Mouse (Mus musculus) cerebellum, adult 2 months (tissue): ENCODE results near the gene 2210010C04Rik. TPM values are rescaled to one million over a fixed set of nuclear protein-coding genes. Genes with fewer than 3 reads are reported as not detected.

Experiments used
- DNase-seq, 2 experiments: peaks; one replicate each; pipeline ENCODE4 v3.0.0; 2021
- H3K27ac ChIP-seq: fragments of 200-500 bp; 2 replicates; pipeline ENCODE4 v1.5.1; 2012; ENCODE audit warnings: low read length, control low read depth, inconsistent platforms; ENCODE audit not compliant: insufficient read depth
- H3K27me3 ChIP-seq: fragments of 200-500 bp; 2 replicates; pipeline ENCODE4 v1.6.1; 2012; ENCODE audit warnings: inconsistent platforms, mild to moderate bottlenecking, low read length, moderate library complexity; ENCODE audit not compliant: control insufficient read depth, insufficient read depth
- H3K4me1 ChIP-seq: fragments of 200-500 bp; 2 replicates; pipeline ENCODE4 v1.6.1; 2011; ENCODE audit warnings: low read length; ENCODE audit not compliant: control insufficient read depth, insufficient read depth
- H3K4me3 ChIP-seq: fragments of 200-500 bp; replicated peaks from 2 replicates; pipeline ENCODE3; 2011; ENCODE audit warnings: mild to moderate bottlenecking, low read depth, low read length, control low read depth; ENCODE audit not compliant: insufficient read depth
- CTCF ChIP-seq: fragments of 200-500 bp; IDR thresholded peaks from 2 replicates; pipeline ENCODE4 v1.5.1; 2011; ENCODE audit warnings: low read depth, mild to moderate bottlenecking, control low read depth, low read length, moderate library complexity, borderline replicate concordance; ENCODE audit not compliant: insufficient read depth
- POLR2A ChIP-seq: fragments of 200-500 bp; IDR thresholded peaks from 2 replicates; pipeline ENCODE4 v1.6.1; 2011; ENCODE audit warnings: low read length, control low read depth, borderline replicate concordance; ENCODE audit not compliant: insufficient read depth
- WGBS: fragments of 180-500 bp; shearing (Covaris S2); methylation state at CpG from one replicate; pipeline ENCODE4 v1.1.7; 2018; 5-methylcytosine and 5-hydroxymethylcytosine counted together
- polyA plus RNA-seq: library from polyadenylated mRNA; depleted of rRNA; stranded (reverse); fragments of >200 nt; gene quantifications from 2 replicates; pipeline ENCODE4 v1.2.3, GENCODE M21; 2012

Gene 2210010C04Rik
- polyA plus RNA-seq, 1 experiment = not detected

DNA sequence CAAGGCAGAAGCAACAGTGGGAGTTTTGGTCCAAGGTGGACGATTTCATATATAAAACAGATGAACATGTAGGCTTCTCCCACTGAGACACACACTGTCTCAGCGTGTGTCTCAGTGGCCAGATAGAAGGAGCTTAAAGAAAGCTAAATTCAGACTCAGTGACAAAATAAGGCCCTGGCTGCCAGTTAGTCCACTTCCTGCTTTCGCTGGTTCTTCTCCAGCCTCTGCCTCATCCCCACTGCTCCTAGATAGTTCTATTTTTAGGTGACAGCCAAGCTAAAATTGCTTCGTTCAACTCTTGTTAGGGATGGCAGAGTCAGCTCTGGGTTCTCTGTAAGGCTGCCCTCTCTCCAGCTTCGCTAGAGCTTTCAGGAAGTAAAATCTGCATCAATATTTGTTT is 22.3 kb upstream of the 2210010C04Rik start:
- Histone ChIP-seq H3K27ac (no peak overlapping the region), H3K4me3 (no peak overlapping the region), H3K4me1 (no peaks in the 10 kb centered on the region), H3K27me3 (no peaks in the 10 kb centered on the region)
- DNase-seq = no peak
- WGBS = 42% methylated on average over 5 of the region's 5 CpGs
- TF ChIP-seq POLR2A (no peak), CTCF (no peak)

DNA sequence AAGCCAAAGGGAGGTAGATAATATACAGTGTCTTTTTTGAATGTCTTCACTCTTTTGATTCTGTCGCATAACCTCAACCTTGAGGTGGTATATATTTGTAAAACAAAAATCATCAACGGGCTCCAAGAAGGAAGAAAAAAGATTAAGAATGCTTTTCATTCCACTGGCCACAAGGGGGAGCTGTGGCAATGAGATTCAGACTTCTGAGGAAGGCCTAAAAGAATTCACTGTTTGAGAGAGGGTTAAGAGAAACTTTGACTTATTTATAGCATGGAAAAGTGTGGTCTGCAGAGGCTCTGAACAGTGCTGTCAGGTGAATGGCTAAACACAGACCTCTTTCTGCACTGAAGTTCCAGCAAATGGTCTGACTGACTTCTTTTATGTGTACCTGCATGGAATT is 20.3 kb upstream of the 2210010C04Rik start:
- Histone ChIP-seq H3K27me3 (no peaks in the 10 kb centered on the region), H3K4me3 (no peak overlapping the region), H3K27ac (no peak overlapping the region), H3K4me1 (no peaks in the 10 kb centered on the region)
- no peak for TF ChIP-seq POLR2A
- TF ChIP-seq CTCF = peak; percentile 24; the same call in 1 of the 2 replicates
- WGBS = 23% methylated on average over 2 of the region's 2 CpGs
- DNase-seq = no peak

DNA sequence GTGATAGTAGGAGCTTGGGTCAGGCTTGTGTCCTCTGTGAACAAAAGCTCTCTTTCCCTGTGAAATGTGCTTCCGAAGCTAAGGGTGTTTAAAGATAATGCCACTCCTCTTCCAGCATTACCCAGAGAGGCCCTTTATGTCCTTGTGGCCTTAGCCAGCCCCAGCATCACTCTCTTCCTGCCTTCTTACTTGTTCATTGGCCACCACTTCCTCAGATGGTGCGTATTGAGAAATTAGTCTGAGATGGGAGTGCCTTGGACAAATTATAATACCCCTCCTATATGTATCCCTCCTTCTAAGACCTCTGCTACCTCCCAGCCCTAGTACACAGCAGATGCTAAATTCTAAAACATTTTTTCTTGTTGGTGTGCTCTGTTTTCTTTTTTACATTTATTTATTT is 19.1 kb upstream of the 2210010C04Rik start:
- Histone ChIP-seq H3K27ac (no peak overlapping the region), H3K27me3 (no peaks in the 10 kb centered on the region), H3K4me1 (no peaks in the 10 kb centered on the region), H3K4me3 (no peak overlapping the region)
- 87% methylated on average over 2 of the region's 2 CpGs for WGBS
- no peak for TF ChIP-seq CTCF
- no peak for TF ChIP-seq POLR2A
- no peak for DNase-seq

DNA sequence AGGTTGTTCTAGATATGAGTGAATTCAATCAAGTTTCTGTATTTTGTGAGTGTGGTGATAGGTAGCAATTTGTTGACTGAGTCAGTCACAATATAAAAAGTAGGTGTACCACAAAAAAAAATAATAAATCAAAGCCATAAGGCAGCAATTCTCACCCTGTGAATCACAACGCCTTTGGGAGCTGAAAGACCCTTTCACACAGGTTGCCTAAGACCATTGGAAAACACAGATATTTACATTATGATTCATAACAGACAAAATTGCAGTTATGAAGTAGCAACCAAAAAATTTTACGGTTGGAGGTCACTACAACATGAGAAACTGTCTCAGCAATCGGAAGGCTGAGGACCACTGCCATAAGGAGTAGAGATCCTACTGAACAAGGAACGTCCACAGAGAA is 16.5 kb upstream of the 2210010C04Rik start:
- Histone ChIP-seq H3K4me3 (no peak overlapping the region), H3K27me3 (no peaks in the 10 kb centered on the region), H3K4me1 (no peaks in the 10 kb centered on the region), H3K27ac (no peak overlapping the region)
- TF ChIP-seq CTCF = no peak
- no peak for TF ChIP-seq POLR2A
- DNase-seq = no peak
- WGBS = 84% methylated on average over 4 of the region's 4 CpGs

DNA sequence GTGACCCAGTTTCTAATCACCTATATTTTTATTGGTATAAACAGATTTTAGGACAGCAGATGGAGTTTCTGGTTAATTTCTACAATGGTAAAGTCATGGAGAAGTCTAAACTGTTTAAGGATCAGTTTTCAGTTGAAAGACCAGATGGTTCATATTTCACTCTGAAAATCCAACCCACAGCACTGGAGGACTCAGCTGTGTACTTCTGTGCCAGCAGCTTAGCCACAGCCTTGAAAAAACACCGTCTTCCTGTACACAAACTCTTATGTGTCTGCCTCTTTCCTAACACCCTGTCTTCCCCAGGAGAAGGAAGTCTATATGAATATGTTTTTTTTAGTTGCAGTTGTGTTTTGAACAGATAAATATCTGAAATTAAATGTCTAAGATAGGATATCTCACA is 13.3 kb upstream of the 2210010C04Rik start:
- Histone ChIP-seq H3K27me3 (no peaks in the 10 kb centered on the region), H3K27ac (no peak overlapping the region), H3K4me1 (no peaks in the 10 kb centered on the region), H3K4me3 (no peak overlapping the region)
- WGBS = 76% methylated on average over 1 of the region's 1 CpGs
- TF ChIP-seq POLR2A = no peak
- TF ChIP-seq CTCF = no peak
- DNase-seq = no peak

DNA sequence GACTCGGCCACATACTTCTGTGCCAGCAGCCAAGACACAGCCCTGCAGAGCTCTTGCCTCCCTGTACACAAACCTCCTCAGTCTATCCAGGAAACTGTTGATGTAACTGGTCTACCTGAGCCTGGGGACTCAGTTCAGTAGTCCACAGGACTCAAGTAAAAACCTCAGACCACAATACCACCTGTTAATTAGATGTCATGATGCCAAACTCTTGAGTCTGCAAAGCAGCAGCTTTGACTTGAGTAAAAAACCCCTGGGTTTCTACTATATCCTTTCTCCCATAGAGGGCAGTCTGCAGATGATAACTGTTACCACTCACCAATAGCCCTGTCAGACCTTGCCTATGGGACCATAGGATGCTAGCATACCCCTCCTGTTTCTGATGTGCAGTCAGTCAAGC is 12.7 kb upstream of the 2210010C04Rik start:
- TF ChIP-seq POLR2A (no peak), CTCF (no peak)
- no peak overlapping the region for H3K4me3 ChIP-seq
- H3K27me3 ChIP-seq = no peaks in the 10 kb centered on the region
- no peaks in the 10 kb centered on the region for H3K4me1 ChIP-seq
- no peak for DNase-seq
- 80% methylated on average over 1 of the region's 1 CpGs for WGBS
- no peak overlapping the region for H3K27ac ChIP-seq

DNA sequence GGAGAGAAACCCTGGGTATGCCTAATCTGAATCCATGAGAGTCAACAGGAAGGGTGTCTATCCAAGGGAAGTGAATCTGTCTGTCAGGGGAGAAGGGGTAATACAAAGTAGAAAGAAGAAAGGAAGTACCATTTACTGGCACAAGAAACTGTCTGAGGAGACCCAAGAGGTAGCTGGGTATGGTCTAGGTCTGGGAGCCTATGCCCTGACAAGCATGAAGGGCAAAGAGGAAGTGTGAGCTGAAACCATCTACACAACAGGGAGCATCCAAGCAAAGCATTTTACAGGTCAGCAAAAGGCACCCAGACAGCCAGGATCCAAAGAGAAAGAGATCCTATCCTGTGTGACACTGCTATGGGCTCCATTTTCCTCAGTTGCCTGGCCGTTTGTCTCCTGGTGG is 11.9 kb upstream of the 2210010C04Rik start:
- Histone ChIP-seq H3K4me3 (no peak overlapping the region), H3K4me1 (no peaks in the 10 kb centered on the region), H3K27me3 (no peaks in the 10 kb centered on the region), H3K27ac (no peak overlapping the region)
- TF ChIP-seq CTCF (no peak), POLR2A (no peak)
- WGBS = 91% methylated on average over 1 of the region's 1 CpGs
- no peak for DNase-seq

DNA sequence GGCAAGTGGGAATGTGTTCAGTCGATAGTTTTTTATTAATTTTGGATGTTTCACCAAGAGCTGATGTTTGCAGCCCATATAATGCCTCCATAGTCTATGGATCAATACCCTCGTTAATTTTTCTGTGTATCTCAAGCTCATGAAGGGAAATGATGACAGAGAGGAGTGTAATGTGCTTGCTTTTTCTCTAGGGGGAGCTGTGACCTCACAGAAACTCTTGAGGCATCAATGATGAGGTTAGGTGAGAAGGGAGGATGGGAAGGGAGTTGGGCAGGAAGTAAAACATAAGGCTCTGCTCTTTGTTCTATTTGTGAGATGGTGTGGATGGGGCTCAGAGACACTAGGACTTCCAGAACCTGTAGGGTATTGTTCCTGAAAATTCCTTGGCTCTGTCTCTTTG is 11.2 kb upstream of the 2210010C04Rik start:
- DNase-seq = no peak
- Histone ChIP-seq H3K27me3 (no peaks in the 10 kb centered on the region), H3K4me1 (no peaks in the 10 kb centered on the region), H3K4me3 (no peak overlapping the region), H3K27ac (no peak overlapping the region)
- WGBS = 57% methylated on average over 2 of the region's 2 CpGs
- no peak for TF ChIP-seq CTCF
- TF ChIP-seq POLR2A = no peak
